ENCODE assay signal across 7 mouse cellular contexts in the genomic region with DNA sequence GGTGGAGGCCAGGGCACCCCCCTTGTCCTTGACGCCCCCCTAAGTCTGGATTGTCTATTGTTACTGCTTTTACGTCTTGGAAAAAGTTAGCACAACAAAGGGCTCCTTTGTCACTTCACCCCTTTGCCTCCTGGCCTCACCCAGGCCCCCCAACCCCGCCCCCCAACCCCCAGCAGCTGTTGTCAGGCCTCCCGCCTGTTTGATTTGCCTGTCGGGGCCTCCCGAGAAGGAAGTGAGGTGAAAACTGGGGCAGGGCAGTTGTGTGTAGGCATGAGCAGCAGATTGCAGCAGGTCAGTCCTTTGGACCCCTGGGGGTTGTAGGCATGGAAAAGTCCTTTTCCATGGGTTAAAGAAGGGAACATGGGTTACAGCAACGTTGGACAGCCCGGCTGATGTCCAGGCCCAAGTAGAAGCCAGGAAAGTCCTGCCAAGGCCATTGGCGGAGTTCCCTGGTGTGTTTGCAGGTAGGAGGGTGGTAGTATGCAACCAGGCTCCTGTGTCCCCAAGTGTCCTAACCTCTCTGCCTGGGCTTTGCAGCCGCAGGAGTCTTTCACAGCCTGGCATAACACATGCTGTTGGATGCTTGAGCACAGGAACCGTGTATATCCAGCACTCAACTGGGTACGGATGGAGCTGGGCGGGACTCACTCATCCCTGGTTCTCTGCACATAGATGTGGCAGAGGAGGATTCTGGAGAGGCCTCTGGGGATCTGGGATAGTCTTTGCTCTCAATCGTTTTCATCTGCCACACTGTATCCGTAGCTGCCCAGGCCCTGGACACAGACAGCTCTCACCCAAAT. TPM values are rescaled to one million over a fixed set of nuclear protein-coding genes. Genes with fewer than 3 reads are reported as not detected.
DNase-seq lines count a peak whose midpoint lies in the region; ATAC-seq and TF ChIP-seq lines count a peak whose summit lies in the region.

No protein-coding gene starts in this region.

- 19% methylated on average over 15 of the region's 15 CpGs for WGBS in intestine, embryonic 14.5 days
- WGBS in midbrain, embryonic 12.5 days = 21% methylated on average over 15 of the region's 15 CpGs

- peaks cover 82% of the 10 kb centered on the region for H3K4me1 ChIP-seq in E14TG2a.4 (replicated peaks; ENCODE audit: low read depth, low read length)
- H3K4me1 ChIP-seq in intestine, embryonic 14.5 days (replicated peaks; ENCODE audit: control insufficient read depth, insufficient read depth, low read length) = peaks cover 87% of the 10 kb centered on the region
- peaks cover 100% of the 10 kb centered on the region for H3K4me1 ChIP-seq in midbrain, embryonic 12.5 days

- peak overlapping the region; percentile 94 for H3K27ac ChIP-seq in intestine, embryonic 14.5 days (ENCODE audit: low read depth)
- H3K27ac ChIP-seq in midbrain, embryonic 12.5 days (replicated peaks) = peak overlapping the region; percentile 95

- peaks cover 51% of the 10 kb centered on the region for H3K36me3 ChIP-seq in E14TG2a.4 (ENCODE audit: insufficient read depth, low read length)
- H3K36me3 ChIP-seq in intestine, embryonic 14.5 days (ENCODE audit: control insufficient read depth, insufficient read depth, low read length) = peaks cover 26% of the 10 kb centered on the region
- H3K36me3 ChIP-seq in midbrain, embryonic 12.5 days = no peaks in the 10 kb centered on the region

- no peak for TF ChIP-seq CTCF in E14TG2a.4 (conservative IDR thresholded peaks at IDR 0.05; ENCODE audit: low read length)

- no peak for ATAC-seq in intestine, embryonic 14.5 days (replicated peaks; ENCODE audit: low FRiP score, low TSS enrichment, low read depth)
- ATAC-seq in midbrain, embryonic 12.5 days (ENCODE audit: low FRiP score, low read depth) = no peak

- DNase-seq in adrenal gland, adult 2 months = peak; percentile 75
- DNase-seq in forelimb bud, embryonic 11.5 days (ENCODE audit: low read depth, low spot score) = peak; percentile 53
- peak; percentile 73 for DNase-seq in intestine, embryonic 14.5 days (ENCODE audit: low spot score)
- no peak for DNase-seq in urinary bladder, postnatal 14 days (ENCODE audit: low spot score)
- DNase-seq in right cerebral cortex, postnatal 4 days = no peak

- peak overlapping the region; percentile 90 for H3K4me3 ChIP-seq in E14TG2a.4 (replicated peaks; ENCODE audit: low read length)
- peak overlapping the region; percentile 69 for H3K4me3 ChIP-seq in intestine, embryonic 14.5 days (ENCODE audit: low read depth, low read length)
- 0 out of 2 replicates have a peak overlapping the region, but pooled peaks have one; percentile 12 for H3K4me3 ChIP-seq in midbrain, embryonic 12.5 days

- H3K9ac ChIP-seq in intestine, embryonic 14.5 days (ENCODE audit: low read length) = peak overlapping the region; percentile 43
- H3K9ac ChIP-seq in midbrain, embryonic 12.5 days (replicated peaks) = peak overlapping the region; percentile 41; the same call in 1 of the 2 replicates

- H3K4me2 ChIP-seq in intestine, embryonic 14.5 days (ENCODE audit: low read length) = peak overlapping the region; percentile 100
- H3K4me2 ChIP-seq in midbrain, embryonic 12.5 days (replicated peaks) = peak overlapping the region; percentile 91

- H3K27me3 ChIP-seq in E14TG2a.4 (ENCODE audit: insufficient read depth, low read length) = no peaks in the 10 kb centered on the region
- H3K27me3 ChIP-seq in intestine, embryonic 14.5 days (replicated peaks; ENCODE audit: control insufficient read depth, insufficient read depth, low read length) = no peaks in the 10 kb centered on the region
- peaks cover 36% of the 10 kb centered on the region for H3K27me3 ChIP-seq in midbrain, embryonic 12.5 days

- H3K9me3 ChIP-seq in E14TG2a.4 (ENCODE audit: low read length) = no peaks in the 10 kb centered on the region
- H3K9me3 ChIP-seq in intestine, embryonic 14.5 days (ENCODE audit: control insufficient read depth, low read length) = no peaks in the 10 kb centered on the region
- no peaks in the 10 kb centered on the region for H3K9me3 ChIP-seq in midbrain, embryonic 12.5 days

RNA-seq across cellular contexts. Expression of a gene that starts 18.0 kb away (rescaled TPM):
- not detected for total RNA-seq in adrenal gland, adult 2 months (2021)
- 1.1 and 1.2 TPM in 2 replicates for polyA plus RNA-seq in adrenal gland, adult 2 months (2012; rRNA removed)
- 0.22 TPM in 1 of 2 replicates, not detected in the other for polyA plus RNA-seq in intestine, embryonic 14.5 days (2014; fragmentation: Nextera tagmentation; extraction: Ambion mirVana)
- polyA plus RNA-seq in midbrain, embryonic 12.5 days (2016; fragmentation: Nextera tagmentation; extraction: Ambion mirVana) = 0.67 and 0.80 TPM in 2 replicates

RNA-seq across cellular contexts. Expression of a gene that starts 37.2 kb away (rescaled TPM):
- total RNA-seq in adrenal gland, adult 2 months (2021) = 10 to 100 TPM; 17.0 to 30.8 TPM
- 43.7 and 44.9 TPM in 2 replicates for polyA plus RNA-seq in adrenal gland, adult 2 months (2012; rRNA removed)
- polyA plus RNA-seq in intestine, embryonic 14.5 days (2014; fragmentation: Nextera tagmentation; extraction: Ambion mirVana) = 42.4 and 43.6 TPM in 2 replicates
- polyA plus RNA-seq in midbrain, embryonic 12.5 days (2016; fragmentation: Nextera tagmentation; extraction: Ambion mirVana) = 15.5 and 17.3 TPM in 2 replicates

RNA-seq across cellular contexts. Expression of a gene that starts 57.2 kb away (rescaled TPM):
- under 1 TPM; 0.48 to 0.86 TPM for total RNA-seq in adrenal gland, adult 2 months (2021)
- 0.07 and 0.08 TPM in 2 replicates for polyA plus RNA-seq in adrenal gland, adult 2 months (2012; rRNA removed)
- 32.5 and 32.9 TPM in 2 replicates for polyA plus RNA-seq in intestine, embryonic 14.5 days (2014; fragmentation: Nextera tagmentation; extraction: Ambion mirVana)
- polyA plus RNA-seq in midbrain, embryonic 12.5 days (2016; fragmentation: Nextera tagmentation; extraction: Ambion mirVana) = 28.3 and 29.0 TPM in 2 replicates

RNA-seq across cellular contexts. Expression of a gene that starts 59.2 kb away (rescaled TPM):
- 1 to 10 TPM; 4.1 to 8.1 TPM for total RNA-seq in adrenal gland, adult 2 months (2021)
- polyA plus RNA-seq in adrenal gland, adult 2 months (2012; rRNA removed) = 0.28 and 0.29 TPM in 2 replicates
- polyA plus RNA-seq in intestine, embryonic 14.5 days (2014; fragmentation: Nextera tagmentation; extraction: Ambion mirVana) = 248 and 272 TPM in 2 replicates
- 305 and 311 TPM in 2 replicates for polyA plus RNA-seq in midbrain, embryonic 12.5 days (2016; fragmentation: Nextera tagmentation; extraction: Ambion mirVana)

Comparison
In these comparisons a context has a peak if more than half of its experiments do, and no peak if none do; other contexts are left out.
1. H3K4me3 ChIP-seq: peak in every context shown above with its lines; median percentile 90 in E14TG2a.4; 69 in intestine, embryonic 14.5 days; 12 in midbrain, embryonic 12.5 days.
2. DNase-seq: peak in adrenal gland, adult 2 months (single experiment), forelimb bud, embryonic 11.5 days (single experiment) and intestine, embryonic 14.5 days (single experiment); none in urinary bladder, postnatal 14 days (single experiment) and right cerebral cortex, postnatal 4 days (single experiment).
3. RNA of a gene that starts 57.2 kb away (polyA plus RNA-seq): 32.5 to 32.9 TPM in intestine, embryonic 14.5 days and 28.3 to 29.0 TPM in midbrain, embryonic 12.5 days; 0.07 to 0.08 TPM in adrenal gland, adult 2 months; every median in the first group is over 10 times any median in the second.